Mouse (Mus musculus) G1E-ER4 (cell line): ENCODE measurements around the gene Prim2. TPM values are rescaled to one million over a fixed set of nuclear protein-coding genes. Genes with fewer than 3 reads are reported as not detected.

ENCODE experiments used
- GATA1 ChIP-seq: IDR thresholded peaks from one replicate; pipeline ENCODE4 v1.8.0; 2012; ENCODE audit warnings: low read length, inconsistent platforms
- polyA plus RNA-seq: library from polyadenylated mRNA; stranded (reverse); fragments of >175 nt; gene quantifications from 2 replicates; pipeline ENCODE4 v1.2.3, GENCODE M21; 2012

Prim2 gene
- 5.5 and 13.7 TPM in 2 replicates for polyA plus RNA-seq

GRCm38 (mm10) chr1:33669708-33670141 lies at the start of gene Prim2:
Gene Prim2 (minus strand): TSS chr1:33669795.
- TF ChIP-seq GATA1, result no peak

- no peak for TF ChIP-seq GATA1
These were observed 48.0 kb upstream of the Prim2 start for GRCm38 (mm10) chr1:33717636-33718035.

- no peak for TF ChIP-seq GATA1
These were observed 45.2 kb upstream of the Prim2 start for GRCm38 (mm10) chr1:33714796-33715195.

GRCm38 (mm10) chr1:33712026-33712425 lies 42.4 kb upstream of the Prim2 start:
- no peak for TF ChIP-seq GATA1

GRCm38 (mm10) chr1:33709615-33710014 lies 40.0 kb upstream of the Prim2 start:
- no peak for TF ChIP-seq GATA1

GRCm38 (mm10) chr1:33701244-33701643 lies 31.6 kb upstream of the Prim2 start:
- no peak for TF ChIP-seq GATA1

GRCm38 (mm10) chr1:33696016-33696415 lies 26.4 kb upstream of the Prim2 start:
- TF ChIP-seq GATA1, result no peak

- no peak for TF ChIP-seq GATA1
These were observed 24.3 kb upstream of the Prim2 start for GRCm38 (mm10) chr1:33693893-33694292.

- no peak for TF ChIP-seq GATA1
These were observed 20.5 kb upstream of the Prim2 start for GRCm38 (mm10) chr1:33690087-33690448.

- no peak for TF ChIP-seq GATA1
These were observed 20.0 kb upstream of the Prim2 start for GRCm38 (mm10) chr1:33689446-33690086.

- no peak for TF ChIP-seq GATA1
These were observed 19.2 kb upstream of the Prim2 start for GRCm38 (mm10) chr1:33688810-33689209.

GRCm38 (mm10) chr1:33684459-33684858 lies 14.9 kb upstream of the Prim2 start:
- TF ChIP-seq GATA1, result no peak

- no peak for TF ChIP-seq GATA1
These were observed 11.3 kb upstream of the Prim2 start for GRCm38 (mm10) chr1:33680890-33681289.

GRCm38 (mm10) chr1:33680435-33680834 lies 10.8 kb upstream of the Prim2 start:
- TF ChIP-seq GATA1, result no peak

- TF ChIP-seq GATA1, result no peak
These were observed 3.8 kb upstream of the Prim2 start for GRCm38 (mm10) chr1:33673158-33673960.

GRCm38 (mm10) chr1:33672514-33672913 lies 2.9 kb upstream of the Prim2 start:
- no peak for TF ChIP-seq GATA1

GRCm38 (mm10) chr1:33672083-33672482 lies 2.5 kb upstream of the Prim2 start:
- no peak for TF ChIP-seq GATA1
